Mouse (Mus musculus) olfactory bulb, adult 2 months (tissue): ENCODE data around the gene Ift122. TPM values are rescaled to one million over a fixed set of nuclear protein-coding genes. Genes with fewer than 3 reads are reported as not detected.

Experiments used
- H3K27ac ChIP-seq: fragments of 200-500 bp; 2 replicates; pipeline ENCODE4 v1.5.1; 2012; ENCODE audit warnings: low read depth, low read length; ENCODE audit not compliant: insufficient read depth
- H3K4me1 ChIP-seq: fragments of 200-500 bp; 2 replicates; pipeline ENCODE4 v1.6.1; 2012; ENCODE audit warnings: low read length; ENCODE audit not compliant: control insufficient read depth, insufficient read depth
- H3K4me3 ChIP-seq: fragments of 200-500 bp; 2 replicates; pipeline ENCODE4 v1.5.1; 2012; ENCODE audit warnings: mild to moderate bottlenecking, low read depth, low read length, moderate library complexity; ENCODE audit not compliant: insufficient read depth
- CTCF ChIP-seq: fragments of 200-500 bp; IDR thresholded peaks from 2 replicates; pipeline ENCODE4 v1.5.1; 2012; ENCODE audit warnings: low read depth, mild to moderate bottlenecking, low read length, moderate library complexity; ENCODE audit not compliant: insufficient read depth
- POLR2A ChIP-seq: fragments of 200-500 bp; IDR thresholded peaks from 2 replicates; pipeline ENCODE4 v1.6.1; 2012; ENCODE audit warnings: mild to moderate bottlenecking, low read depth, low read length, moderate library complexity; ENCODE audit not compliant: insufficient read depth
- WGBS: fragments of 180-500 bp; shearing (Covaris S2); methylation state at CpG from one replicate; pipeline ENCODE4 v1.1.7; 2018; 5-methylcytosine and 5-hydroxymethylcytosine counted together
- polyA plus RNA-seq: library from polyadenylated mRNA; stranded (reverse); fragments of >200 nt; gene quantifications from 2 replicates; pipeline ENCODE4 v1.2.4, GENCODE M21; 2012; ENCODE audit warnings: low replicate concordance; ENCODE audit not compliant: missing spikeins, insufficient read depth, insufficient read length

The Ift122 gene
- not detected in 2 replicates for polyA plus RNA-seq

DNA sequence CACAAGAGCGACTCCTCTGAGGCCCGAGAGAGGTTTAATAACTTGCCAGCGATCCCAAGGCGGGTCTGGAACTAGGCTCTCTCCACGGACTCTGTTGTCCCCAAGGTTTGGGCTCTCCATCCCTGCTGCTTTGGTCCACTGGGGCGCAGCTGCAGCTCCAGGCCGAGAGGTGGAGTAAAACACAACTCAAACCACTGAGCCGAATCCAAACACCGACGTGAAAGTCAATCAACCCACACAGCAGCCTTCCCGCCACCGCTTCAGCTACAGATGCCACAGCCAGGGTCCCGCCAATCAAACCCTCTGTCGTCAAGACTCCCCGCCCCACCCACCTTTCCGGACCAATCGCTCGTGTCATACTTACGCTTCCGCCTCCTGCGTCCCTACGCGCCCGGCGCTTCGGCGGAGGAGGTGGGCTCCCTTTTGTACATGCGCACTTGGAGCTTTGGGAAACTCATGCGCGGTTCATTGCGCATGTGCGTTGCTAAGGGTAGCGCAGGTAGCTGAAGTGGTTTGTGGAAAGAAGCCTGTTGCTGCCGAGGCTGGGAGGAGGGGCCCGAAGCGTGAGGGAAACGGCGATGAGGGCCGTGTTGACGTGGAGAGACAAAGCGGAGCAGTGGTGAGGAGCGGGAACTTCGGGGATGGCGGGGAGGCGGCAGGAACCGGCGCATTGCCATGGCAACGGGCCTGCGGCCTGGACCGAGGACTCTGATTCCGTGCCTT, at the start of gene Ift122, which contains the start of gene Mbd4:
TSS of gene Ift122 (plus strand) at position 380 of the 723 bp plus-strand sequence.
TSS of gene Mbd4 (minus strand) at position 281 of the 723 bp plus-strand sequence.
- WGBS: under 1% methylated on average over 51 of the region's 51 CpGs
- Histone ChIP-seq H3K4me3 (peak within 1 kb of the TSS; percentile 89), H3K27ac (peak within 1 kb of the TSS; percentile 81), H3K4me1 (peaks cover 5% of the 10 kb centered on the region; the same call in 1 of the 2 replicates)
- TF ChIP-seq POLR2A: no peak; the same call in none of the 2 replicates
- no peak for TF ChIP-seq CTCF

DNA sequence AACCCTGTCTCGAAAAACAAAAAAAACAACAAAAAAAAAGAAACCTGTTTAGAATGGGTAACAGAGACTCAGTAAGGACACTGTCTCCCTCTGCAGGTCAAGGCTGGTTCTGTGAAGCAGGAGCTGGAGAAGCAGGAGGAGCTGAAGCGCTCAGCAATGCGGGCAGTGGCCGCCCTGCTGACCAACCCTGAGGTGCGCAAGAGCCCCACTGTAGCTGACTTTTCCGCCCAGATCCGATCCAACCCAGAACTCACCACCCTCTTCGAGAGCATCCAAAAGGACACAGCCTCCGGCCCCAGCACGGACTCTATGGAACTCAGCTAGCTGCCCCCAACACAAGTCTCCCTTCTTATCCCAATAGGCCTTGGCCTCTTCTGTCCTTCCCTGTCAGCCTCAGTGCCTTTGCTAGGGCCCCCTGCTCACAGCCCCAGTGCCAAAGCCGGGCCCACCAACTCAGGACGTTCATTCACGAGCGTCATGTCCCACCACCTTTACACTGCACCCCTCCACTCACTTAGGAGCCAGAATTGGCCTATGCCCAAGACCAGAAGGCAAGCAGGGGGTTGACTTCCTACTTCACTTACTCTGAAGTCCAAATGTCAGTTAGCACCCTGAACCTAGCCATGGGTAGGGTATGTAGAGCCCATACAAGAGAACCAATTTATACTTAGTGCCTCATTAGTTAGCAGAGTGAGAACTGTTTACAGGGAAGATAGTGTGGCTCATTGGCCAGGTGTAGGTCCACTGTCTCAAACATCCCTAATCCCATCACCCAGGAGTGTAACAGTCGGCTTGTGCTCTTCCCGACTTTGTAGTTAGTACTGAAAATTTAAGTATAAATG, 49.5 kb upstream of the Ift122 start:
- Histone ChIP-seq H3K27ac (no peak overlapping the region), H3K4me3 (no peak overlapping the region), H3K4me1 (peaks cover 14% of the 10 kb centered on the region)
- WGBS: 39% methylated on average over 16 of the region's 16 CpGs
- peak; percentile 22; the same call in 1 of the 2 replicates for TF ChIP-seq CTCF
- no peak for TF ChIP-seq POLR2A

DNA sequence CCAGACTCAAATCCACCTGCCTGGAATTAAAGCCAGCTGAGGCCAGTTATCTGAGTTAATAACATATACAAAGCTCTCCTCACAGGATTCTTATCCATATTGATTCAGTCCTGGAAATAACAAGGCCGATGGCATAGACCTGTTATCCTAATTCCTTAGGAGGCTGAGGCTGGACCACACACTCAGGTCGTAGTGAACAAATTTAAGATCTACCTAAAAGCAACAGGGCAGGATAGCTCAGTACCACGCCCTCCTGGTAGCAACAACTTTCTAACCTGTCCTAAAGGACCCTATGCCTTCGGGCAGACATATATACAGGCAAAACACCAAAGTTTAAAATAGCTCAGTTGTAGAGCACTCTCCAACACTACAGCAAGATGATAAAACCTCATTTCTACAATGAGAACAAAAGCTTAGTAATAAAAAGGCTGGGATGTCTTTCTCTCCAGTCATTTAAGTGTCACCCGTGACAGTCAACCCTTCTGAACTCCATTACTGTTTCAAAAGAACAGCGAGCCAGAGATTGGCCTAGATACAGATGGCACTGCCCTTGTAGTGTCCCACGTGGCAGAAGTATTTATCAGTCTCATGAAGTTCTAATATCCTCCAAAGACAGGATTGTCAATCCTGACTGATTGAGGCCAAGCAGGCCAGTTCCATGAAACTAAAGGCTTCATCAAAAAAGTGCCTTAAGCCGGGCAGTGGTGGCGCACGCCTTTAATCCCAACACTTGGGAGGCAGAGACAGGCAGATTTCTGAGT, 48.7 kb upstream of the Ift122 start:
- 65% methylated on average over 10 of the region's 10 CpGs for WGBS
- no peak overlapping the region for H3K4me3 ChIP-seq
- peaks cover 14% of the 10 kb centered on the region for H3K4me1 ChIP-seq
- no peak for TF ChIP-seq POLR2A
- TF ChIP-seq CTCF: no peak
- H3K27ac ChIP-seq: no peak overlapping the region

DNA sequence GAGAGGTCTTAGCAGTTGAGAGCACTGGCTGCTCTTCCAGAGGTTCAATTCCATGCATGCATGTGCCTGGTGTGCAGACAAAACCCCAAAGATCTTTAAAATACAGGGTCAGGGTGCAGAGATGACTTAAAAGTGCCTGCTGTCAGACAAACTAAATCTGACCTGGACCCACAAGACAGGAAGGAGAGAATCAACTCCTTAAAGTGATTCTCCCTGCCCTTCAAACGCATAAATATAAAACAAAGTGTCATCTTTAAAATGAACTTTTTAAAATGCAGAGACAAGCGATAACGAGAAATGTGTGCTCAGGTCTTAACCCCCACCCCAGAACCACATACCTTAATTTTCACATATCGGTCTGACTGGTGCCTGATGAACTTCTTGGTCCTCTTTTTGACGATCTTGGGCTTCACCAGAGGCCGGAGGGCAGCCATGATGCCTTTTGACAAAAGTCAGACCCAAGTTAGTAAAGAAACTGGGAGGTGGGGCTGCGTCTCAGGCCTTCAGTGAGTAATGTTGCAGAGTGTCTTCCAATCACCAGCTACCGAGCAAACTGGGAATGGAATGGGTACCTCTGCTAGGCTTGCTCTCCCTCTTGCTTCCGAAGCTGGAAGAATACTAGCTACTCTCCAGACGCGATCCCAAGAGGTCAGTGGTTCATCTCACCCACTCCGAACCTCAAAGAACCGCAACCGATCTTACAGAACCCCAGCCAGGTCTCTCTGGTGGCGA, 45.6 kb upstream of the Ift122 start:
- H3K4me3 ChIP-seq: peak overlapping the region; percentile 63
- peaks cover 14% of the 10 kb centered on the region for H3K4me1 ChIP-seq
- H3K27ac ChIP-seq: no peak overlapping the region
- WGBS: 2% methylated on average over 15 of the region's 15 CpGs
- TF ChIP-seq CTCF (no peak), POLR2A (no peak)

DNA sequence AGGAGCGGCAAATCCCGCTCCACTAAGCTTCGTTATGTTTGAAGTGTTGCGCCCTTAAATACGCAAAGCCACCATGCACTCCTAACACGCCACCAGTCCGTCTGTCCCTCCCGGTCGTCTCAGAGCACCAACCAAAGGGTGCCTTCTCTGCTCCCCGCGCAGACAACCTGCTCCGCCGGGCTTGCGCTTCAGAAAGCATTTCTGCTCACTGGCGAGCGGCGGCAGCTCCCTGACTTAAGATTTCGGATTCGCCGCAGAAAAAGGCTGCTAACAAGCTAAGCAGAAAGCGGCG, 45.1 kb upstream of the Ift122 start:
- peak overlapping the region; percentile 63 for H3K4me3 ChIP-seq
- H3K27ac ChIP-seq: no peak overlapping the region
- WGBS: under 1% methylated on average over 22 of the region's 22 CpGs
- TF ChIP-seq POLR2A: no peak
- TF ChIP-seq CTCF: no peak
- H3K4me1 ChIP-seq: peaks cover 14% of the 10 kb centered on the region

DNA sequence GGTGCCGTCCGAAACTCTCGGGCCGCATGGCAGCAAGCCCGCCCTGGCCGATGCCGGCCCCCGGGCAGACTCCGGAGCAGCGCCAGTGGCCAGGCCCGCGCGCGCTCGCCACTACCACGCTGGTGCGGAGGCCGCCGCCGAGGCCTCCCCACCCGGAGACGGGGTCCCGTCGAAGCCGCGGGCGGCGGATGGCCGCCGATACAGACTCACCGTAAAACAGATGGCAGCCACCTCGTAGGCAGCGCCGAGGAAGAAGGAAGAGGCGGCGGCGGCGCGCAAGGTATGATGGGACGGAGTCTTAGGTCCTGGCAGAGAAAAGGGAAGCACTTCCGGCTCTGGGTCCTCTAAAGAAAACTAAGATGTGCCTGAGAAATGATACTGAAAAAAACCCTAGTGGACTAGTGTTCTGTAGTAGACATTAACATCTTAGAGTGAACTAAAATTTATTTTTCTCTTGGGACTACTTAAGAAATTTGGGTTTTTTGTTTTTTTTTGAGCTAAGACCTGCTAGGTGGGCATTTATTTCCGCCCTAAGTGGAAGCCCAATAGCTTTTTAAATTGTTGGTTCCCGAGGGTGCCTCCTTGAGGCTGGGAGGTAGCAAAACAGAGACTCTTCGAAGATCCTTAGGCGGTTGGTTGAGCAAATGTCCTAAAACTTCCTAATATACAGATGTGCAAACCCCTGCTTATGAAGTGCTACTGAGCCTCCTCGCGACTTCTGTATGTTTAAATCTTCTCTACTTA, 44.6 kb upstream of the Ift122 start, which contains the start of gene Rpl32:
TSS of gene Rpl32 (minus strand) at position 260 of the 744 bp plus-strand sequence.
- peaks cover 14% of the 10 kb centered on the region for H3K4me1 ChIP-seq
- H3K27ac ChIP-seq: 0 out of 2 replicates have a peak within 1 kb of the TSS, but pooled peaks have one; percentile 57
- H3K4me3 ChIP-seq: peak within 1 kb of the TSS; percentile 63
- under 1% methylated on average over 47 of the region's 47 CpGs for WGBS
- TF ChIP-seq POLR2A (peak; percentile 86), CTCF (no peak)

DNA sequence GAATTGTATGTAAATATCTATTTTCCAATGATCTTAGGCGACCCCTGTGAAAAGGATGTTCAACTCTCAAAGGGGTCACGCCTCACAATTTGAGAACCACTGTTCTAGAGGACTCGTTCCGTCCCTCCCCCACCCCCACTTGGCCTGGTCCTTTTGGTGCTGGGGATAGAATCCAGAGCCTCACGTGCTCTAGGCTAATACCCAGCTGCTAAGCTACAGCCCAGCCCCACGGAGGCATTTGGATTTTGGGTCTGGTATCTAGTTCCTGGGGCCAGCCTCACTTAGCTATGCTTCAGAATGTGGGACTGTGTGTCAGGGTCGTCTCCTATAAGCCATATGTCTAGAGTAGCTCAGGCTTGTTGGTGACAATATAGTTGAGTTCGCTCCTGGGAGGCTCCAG, 41.7 kb upstream of the Ift122 start:
- 72% methylated on average over 8 of the region's 8 CpGs for WGBS
- no peak for TF ChIP-seq CTCF
- TF ChIP-seq POLR2A: no peak
- H3K27ac ChIP-seq: no peak overlapping the region
- H3K4me3 ChIP-seq: no peak overlapping the region
- peaks cover 10% of the 10 kb centered on the region for H3K4me1 ChIP-seq
